Mouse (Mus musculus) erythroid progenitor cell, adult 5-6 weeks (primary cell): ENCODE measurements around the gene Iba57. TPM values are rescaled to one million over a fixed set of nuclear protein-coding genes. Genes with fewer than 3 reads are reported as not detected.
"Not testable (repeated sequence)": the region's sequence is repeated elsewhere in the genome, so short reads cannot be mapped to it uniquely, and the experiment has no call there.

Experiments used
- ATAC-seq: replicated peaks from 2 replicates; pipeline ENCODE4 v1.8.0; 2016; ENCODE audit warnings: moderate number of reproducible peaks, mild to moderate bottlenecking, moderate TSS enrichment, inconsistent platforms; ENCODE audit not compliant: poor library complexity, low FRiP score, severe bottlenecking
- total RNA-seq, 2 experiments: library from RNA; stranded (forward) in 1 of 2; stranded (reverse) in 1 of 2; fragments of 150-400 nt in 1 of 2; fragments of 186-747, 209-891 nt in 1 of 2; gene quantifications; 2 replicates each; pipeline versions ENCODE4 v1.2.3 to v1.2.4; 2015 to 2017; ENCODE audit warnings: low replicate concordance in 2 of 2

Gene Iba57
- total RNA-seq (2015; ENCODE audit: low replicate concordance) (17.2 and 33.9 TPM in 2 replicates), total RNA-seq (2017; ENCODE audit: low replicate concordance) (35.6 and 54.2 TPM in 2 replicates)

DNA sequence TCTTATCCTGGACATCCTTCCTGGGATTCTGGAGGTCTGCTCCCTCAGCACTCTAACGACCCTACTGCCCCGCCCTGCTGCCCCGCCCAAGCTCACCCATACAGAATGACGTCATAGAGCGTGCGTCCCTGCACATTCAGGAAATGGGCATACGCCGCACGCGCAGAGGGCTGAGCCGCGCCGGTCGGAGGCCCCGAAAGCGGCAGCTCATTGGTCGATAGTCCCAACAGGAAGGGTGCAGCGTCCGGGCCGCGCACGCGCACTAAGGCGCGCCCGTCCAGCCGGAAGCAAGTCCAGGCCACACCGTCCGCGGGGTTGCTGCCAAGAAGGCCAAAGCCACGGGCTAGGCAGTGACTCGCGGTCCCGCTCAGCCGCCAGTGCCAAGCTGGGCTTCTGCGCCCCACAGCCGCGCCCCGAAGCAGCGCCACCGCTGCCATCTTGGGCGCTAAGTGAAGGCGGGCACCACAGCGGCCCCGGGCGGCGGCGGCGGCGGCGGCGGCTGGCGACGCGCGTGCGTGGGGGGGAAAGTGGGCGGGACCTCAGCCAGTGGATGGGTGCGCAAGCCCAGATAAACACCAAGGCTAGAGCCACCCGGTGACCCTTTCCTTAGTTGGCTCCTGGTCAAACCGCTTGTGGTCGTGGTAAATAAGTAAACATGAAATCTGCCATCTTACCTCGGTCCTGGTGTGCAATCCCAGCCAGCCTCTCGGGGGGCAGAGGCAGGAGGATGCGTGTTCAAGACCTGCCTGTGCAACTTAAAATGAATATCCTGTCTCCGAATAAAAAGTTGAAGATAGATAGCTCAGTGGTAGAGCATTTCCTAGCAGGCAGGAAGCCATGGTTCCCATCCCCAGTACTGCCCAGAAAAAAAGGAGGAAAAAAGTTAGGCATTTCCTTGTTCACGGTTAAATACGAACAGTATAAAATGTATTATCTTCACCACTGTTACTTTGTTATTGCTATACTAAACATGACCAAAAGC is at the start of gene Iba57:
TSS of gene Iba57 (minus strand) at position 485 of the 982 bp plus-strand sequence.
- peak; percentile 78 for ATAC-seq

DNA sequence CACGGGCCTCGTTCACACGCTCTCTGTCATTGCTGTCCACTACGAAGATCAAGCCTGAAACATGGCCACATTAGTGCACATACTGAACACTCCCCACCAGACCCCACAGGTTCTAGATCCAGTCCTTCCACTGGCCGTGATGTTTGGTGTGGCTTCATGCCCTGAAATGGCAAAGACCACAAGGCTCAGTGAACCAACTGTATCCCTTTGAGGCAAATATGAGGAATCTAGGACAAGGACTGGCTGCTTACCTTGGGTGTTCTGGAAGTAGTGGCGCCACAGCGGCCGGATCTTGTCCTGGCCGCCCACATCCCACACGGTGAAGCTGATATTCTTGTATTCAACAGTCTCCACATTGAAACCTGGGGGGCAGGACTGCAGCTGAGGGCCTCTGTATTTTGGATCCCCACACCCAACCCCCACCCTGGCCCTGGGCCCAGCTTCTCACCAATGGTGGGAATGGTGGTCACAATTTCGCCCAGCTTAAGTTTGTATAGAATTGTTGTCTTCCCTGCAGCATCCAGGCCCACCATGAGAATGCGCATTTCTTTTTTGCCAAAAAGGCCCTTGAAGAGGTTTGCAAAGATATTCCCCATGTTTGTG is 49.5 kb upstream of the Iba57 start:
- ATAC-seq: no peak

DNA sequence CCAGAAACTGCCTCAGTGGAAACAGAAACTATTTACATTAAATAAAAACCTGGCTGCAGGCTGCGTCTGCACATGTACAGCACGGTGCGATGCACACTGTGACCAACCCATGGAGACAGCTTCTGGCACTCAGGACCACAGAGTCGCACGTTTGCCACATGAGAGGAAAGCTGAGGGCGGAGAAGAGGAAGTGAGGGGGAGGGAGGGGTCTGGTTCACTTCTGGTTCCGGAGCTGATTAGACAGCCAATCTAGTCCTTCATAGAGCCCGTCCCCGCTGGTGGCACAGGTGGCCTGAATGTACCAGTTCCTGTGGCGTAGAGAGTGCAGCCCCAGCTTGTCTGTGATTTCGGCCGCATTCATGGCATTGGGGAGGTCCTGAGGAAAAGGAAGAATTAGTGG is 48.8 kb upstream of the Iba57 start:
- not testable (repeated sequence) for ATAC-seq

DNA sequence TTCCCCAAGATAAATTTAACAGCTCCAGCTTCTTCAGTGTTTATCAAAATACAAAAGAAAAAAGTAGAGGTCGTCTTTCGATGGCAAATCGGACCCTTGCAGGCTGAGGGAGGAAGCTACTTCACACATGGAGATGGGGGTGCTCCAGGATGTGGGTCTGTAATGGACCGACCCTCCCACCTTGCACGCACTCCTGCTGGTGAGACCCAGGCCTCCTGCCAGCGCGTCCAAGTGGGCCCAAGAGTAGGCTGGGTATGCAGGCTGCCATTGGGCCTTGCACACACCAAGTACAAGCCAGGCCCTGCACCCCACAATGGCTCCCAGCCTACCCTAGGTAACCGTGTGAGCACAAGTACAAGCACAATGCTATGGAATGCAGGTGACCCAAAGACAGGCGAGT is 48.0 kb upstream of the Iba57 start:
- ATAC-seq: not testable (repeated sequence)

DNA sequence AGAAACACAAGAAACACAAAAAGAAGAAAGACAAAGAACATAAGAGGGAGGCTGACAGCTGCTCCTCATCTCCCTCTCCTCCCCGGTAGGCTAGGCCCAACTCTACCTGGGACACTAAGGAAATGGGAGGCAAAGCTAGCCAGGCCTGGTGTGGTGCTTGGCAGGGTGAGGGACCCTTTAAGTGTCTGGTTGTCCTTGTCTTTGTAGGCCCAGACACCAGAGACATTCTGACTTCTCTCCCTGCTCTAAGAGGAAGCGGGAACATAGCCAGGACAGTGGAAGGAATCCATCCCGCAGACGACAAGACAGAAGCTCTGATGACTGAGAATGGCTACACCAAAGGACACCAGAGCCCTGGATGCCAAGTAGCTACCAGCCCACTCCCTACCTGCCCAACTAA is 46.5 kb upstream of the Iba57 start:
- no peak for ATAC-seq

DNA sequence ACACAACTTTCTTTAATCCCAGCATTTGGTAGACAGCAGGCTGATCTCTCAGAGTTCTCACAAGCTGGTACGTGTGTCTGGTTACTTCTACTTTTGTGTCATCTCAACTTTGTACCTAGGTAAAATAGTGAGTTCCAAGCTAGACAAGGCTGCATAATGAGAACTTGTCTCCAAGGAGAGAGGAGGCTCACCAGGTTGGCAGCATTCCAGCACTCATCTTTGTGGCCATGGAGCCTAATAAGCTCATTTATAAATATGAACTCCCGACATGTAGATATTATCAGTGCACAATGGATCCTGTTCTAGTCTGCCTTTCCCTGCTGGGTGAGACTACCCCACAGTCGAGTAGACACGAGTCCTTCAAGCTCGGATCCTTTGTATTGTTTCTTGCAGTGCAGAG is 46.0 kb upstream of the Iba57 start:
- no peak for ATAC-seq

DNA sequence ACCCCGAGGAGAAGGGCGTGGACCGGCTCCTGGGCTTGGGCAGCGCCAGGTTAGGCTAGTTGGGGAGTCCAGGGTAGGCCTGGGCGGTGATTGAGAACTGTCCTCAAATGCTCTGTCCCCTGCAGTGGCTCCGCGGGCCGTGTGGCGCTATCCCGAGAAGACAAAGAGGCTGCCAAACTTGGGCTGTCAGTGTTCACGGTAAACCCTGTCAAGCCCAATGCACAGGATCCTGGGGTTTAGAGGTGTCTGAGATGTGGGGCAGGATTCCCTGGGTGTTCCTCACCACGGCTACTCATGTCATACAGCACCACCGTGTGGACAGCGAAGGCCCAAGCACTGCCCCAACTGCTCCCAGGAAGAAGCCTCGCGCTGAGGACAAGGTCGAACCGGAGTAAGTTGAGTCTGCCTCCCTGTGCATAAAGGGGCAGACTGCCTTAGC is 45.5 kb upstream of the Iba57 start:
- ATAC-seq: peak; percentile 87

DNA sequence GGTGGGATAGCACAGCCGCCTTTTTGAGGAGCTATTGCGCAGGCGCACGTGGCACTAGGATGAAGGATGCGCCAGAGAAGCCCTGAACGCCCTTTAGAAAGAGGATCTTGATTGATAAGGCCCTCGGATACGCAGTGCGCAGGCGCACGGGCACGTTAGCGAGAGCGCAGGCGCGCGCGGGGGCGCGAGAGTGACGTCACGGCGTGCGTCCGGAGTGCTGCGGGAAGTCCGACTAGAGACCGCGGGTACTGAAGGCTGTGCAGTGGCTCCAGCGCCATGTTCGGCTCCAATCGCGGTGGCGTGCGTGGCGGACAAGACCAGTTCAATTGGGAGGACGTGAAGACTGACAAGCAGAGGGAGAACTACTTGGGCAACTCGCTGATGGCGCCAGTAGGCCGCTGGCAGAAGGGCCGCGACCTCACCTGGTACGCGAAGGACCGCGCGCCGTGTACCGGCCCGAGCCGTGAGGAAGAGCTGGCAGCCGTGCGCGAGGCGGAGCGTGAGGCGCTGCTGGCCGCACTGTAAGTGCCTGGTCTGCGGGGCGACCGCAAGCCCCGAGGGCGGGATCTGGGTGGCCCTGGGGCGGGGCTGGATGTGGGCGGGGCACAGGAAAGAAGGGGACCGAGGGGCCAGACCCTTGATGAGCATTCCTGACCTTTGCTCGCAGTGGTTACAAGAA is 44.8 kb upstream of the Iba57 start, which contains the start of gene 2310033P09Rik:
TSS of gene 2310033P09Rik (plus strand) at position 169 of the 679 bp plus-strand sequence.
- peak; percentile 85 for ATAC-seq

DNA sequence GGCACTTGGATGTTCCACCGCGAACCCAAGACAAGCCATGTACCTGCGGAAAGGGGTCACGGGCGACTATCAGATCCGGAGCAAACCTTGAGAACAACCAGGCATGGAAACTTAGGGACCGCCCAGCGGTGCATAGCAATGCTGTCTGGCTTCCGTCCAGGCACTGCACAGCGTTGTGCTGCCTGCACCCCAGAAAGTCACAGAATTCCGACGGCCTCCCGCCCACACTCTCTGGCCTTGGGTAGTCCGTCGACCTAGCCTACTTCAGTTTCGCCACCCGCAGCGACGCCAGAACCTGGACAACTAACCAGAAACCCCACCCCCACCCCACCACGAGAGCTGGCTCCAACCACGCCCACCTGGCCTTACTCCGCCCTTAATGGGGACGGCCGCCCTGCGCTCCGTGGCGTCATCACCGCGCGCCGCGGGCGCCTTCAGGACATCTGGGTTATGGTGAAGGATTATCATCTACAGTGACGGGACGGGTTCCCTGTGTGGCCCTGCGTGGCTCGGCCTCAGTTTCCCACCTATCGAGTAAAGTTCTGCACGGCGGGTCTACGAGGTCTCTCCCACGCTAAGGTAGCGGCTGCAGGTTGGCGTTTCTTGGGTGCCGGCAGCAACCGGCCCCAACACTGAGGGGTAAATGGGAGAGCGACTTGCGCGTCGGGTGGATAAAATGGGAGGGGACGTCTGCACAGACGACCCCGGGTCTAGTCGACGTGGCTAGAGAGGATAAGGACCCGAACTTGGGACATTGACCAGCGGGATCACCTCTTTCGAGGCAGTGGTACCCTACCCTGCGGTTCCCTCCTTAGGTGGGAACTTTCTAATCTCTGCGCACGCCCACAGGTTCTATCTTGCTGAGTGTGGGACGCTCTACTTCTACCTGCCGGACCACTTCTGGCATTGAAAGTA is 38.8 kb upstream of the Iba57 start, which contains the start of gene Mrpl55:
TSS of gene Mrpl55 (plus strand) at position 406 of the 915 bp plus-strand sequence.
- peak; percentile 95 for ATAC-seq

DNA sequence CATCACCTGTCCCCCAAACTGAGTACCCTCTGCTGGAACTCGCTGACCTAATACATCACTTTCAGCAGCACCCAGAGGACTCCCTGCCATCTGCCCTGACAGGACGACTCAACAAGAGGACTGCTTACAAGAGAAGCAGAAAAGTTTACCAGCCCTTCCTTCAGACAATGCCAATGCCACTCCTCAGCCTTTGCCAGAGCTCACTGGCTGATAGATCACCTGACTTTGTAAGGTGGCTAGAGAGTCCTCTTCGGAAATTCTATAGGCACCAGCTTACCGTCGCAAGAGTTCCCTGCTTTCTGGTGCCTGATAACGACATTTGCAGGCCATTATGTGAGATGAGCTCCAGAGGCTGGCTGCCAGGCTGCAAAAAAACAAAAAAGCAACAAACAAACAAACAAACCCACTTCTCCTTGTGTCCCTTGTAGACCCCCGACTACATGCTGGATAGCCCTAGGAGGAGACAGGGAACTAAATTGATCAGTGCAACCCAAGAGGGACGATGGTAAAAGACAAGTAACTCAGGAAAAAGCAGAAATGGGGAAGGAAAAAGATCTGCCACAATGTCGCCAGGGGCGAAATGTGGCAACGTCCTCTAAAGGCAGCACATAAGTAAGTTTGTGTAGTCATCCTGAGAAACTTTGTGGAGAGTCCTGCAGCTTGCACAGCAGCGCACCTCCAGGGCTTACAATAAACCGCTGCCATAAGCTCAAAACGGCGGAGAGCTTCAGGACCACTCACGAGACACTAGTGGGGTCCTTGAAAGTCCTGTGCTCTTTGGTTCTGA is 37.9 kb upstream of the Iba57 start:
- no peak; the same call in 1 of the 2 replicates for ATAC-seq

DNA sequence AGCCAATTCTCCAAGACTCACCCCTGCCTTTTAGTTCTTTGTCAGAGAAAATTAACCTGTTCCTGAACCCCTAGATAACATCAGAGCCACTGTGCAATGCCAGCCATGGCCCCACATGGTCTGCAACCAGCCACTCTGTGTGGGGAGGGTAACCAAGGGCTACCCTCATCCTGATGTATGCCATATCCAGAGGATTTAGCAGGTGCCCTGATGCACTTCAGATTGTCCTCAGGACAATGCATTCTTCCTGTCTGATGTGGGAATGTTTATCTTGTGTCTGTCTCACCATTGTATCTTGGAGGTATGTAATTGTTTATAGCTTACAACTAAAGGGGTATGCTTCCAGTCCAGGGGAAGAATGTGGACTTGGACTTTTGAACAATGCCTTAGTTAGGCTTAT is 32.7 kb upstream of the Iba57 start:
- ATAC-seq: no peak

DNA sequence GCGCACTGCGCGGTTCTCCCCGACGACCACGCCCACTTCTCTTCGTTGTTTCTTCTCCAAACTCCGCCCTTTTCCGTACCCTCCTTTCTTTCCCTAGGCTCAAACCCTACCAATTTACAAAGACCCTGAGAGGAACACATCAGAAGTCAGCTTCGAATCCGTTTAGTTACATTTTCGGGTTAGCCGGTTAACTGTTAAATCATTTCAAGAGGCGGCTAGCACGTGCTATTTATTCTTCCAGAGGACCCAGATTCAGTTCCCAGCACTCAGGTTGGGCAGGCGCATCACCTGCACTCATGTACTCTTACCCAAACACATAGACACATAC is 28.5 kb upstream of the Iba57 start, which contains the start of gene Guk1:
TSS of gene Guk1 (minus strand) at position 154 of the 328 bp plus-strand sequence.
- ATAC-seq: no peak

DNA sequence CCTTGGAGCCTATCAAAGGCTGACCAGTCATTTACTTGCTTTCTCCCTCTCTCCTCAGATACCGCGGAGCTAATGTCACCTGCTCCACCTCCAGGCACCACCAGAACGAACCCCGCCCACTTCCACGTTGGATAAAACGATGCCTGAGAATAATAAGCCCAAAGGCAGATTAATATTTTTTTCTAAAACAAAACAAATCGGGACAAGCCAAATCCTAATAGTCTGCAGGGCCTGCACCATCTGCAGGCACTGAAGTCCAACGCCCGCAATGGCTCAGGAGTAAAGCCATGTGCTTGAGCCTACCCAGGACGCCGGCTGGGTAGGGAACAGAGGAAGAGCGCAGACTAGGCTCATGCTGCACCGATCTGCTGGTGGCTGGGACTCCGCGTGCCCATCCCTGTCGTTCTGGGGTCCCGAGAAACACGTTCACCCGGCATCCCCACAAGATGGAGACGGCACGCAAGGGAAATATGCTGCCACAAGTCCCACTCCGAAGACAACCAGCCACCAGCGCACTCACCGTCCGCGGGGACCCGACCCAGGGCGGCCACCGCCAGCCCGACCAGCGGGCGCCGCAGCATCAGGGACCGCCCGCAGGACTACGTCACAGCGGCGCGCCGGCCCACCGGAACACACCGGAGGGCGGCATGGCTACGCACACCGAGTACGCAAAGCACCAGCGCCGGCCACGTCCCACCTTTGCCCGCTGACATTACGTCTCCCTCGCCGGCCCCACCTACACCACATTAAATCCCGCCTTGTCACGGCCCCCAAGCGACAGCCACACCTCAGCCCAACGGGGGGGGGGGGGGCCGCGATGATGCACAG is 27.9 kb upstream of the Iba57 start:
- peak; percentile 87 for ATAC-seq

DNA sequence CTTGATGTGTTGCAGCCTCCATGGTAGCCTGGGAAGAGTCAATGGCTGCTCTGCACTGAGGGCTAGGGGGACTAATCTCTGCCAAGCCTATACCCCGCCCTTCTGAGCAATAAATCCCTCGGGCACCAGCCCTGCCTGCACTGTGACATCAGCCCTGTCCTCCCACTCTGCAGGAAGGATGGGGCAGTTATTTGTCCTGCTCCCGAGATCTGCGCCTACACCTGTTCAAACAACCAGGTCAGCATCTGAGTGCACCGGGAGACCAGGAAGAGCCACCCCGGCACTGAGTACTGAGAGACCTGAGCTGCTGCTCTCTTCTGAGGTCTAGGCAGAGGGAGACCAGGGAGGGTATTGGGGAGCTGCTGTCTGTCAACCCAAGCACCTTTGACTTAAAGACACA is 24.2 kb upstream of the Iba57 start:
- ATAC-seq: no peak

DNA sequence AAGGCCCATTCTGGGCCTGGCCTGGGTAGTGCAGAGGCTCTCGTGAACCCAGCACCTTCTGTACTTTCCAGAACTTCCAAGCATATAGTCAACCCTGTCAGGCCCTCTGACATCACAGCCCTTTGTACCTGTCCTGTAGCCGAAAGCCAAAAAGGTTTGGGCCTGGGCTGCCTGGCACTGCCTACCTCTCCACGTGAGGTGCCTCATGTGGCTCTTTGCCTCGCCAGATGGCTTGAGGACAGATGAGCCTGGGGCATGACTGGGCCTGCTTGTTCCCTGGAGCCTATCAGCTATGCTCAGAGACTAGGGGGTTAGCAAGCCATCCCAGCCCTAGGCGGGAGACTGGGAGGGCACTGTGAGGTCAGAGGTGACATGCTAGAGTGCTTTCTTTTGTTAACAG is 22.0 kb upstream of the Iba57 start:
- ATAC-seq: no peak

DNA sequence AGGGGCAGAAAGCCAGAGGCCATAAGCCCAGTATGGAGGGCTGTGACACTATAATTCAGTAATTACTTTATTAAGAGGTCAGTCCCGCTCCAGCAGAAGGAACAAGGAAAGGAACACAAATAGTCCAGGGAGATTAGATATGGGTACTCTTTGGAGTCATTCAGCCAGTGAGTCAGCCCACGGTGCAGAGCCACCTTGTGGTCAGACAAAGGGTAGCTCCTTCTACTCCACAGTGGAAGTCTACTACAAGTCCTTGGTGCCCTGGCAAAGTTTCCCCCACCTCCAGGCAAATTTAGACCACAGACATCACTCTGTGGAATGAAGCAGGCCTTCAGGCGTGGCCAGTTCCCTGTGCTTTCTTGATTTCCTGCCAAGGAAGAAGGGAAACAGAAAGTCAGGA is 20.3 kb upstream of the Iba57 start:
- ATAC-seq: peak; percentile 92

DNA sequence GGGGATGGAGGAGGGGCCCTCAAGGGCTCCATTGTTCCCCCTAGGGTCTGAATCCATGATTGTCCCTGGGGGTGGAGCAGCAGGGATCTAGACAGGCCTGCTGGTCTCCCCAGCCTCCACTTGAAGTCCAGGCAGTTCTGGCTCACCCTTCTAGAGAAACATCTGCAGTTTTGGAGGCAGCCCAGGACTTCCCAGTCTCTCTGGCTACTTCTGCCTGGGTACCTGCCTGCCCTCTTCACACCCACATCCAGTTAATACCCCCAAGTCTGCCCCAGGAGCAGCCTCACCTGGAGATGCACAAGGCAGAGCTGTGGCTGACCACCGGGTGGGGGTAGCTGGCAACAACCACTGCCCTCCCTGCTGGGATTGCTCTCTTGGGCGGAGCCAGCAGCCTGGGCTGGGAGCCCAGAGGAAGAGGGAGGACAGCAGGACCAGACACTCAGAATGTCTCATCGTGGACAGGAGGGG is 19.4 kb upstream of the Iba57 start, which contains the start of gene Gjc2:
TSS of gene Gjc2 (minus strand) at position 350 of the 468 bp plus-strand sequence.
- peak; percentile 47; the same call in 1 of the 2 replicates for ATAC-seq
